Mouse (Mus musculus) regulatory T cell (primary cell): ENCODE data around the gene Gm8879.

Experiments
- in situ Hi-C: fragments of 300-600 bp; cut with MboI, MseI; formaldehyde crosslinking; loops from one replicate; pipeline ENCODE4 v1.15.1; 2025; ENCODE audit warnings: high pct_unique_total_duplicates

Gene Gm8879

DNA sequence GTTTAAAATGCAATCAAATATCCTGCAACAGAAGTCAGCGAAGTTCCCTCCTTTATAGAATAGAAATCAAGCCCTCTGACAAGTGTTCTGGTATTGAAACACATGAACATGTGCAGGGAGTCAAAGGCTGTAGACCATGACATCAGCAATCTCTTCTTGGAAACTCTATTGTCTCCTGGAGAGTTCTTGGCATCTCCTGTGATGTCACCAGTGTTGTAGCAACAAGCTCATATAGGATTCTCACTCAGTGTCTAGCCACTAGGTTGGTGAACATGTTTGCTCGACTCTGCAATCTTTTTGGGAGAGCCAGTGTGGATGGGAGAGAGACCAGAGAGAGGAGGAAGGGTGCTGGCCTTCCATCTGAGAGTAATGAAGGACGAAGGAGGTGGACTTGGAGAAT is at the start of gene Gm8879:
Gm8879 (plus strand) TSS at position 301 of the 400 bp plus-strand sequence.
- in situ Hi-C loops = loop anchor here (10.0 kb wide), 1 partner anchor 263 kb away; no protein-coding TSS in a partner anchor

DNA sequence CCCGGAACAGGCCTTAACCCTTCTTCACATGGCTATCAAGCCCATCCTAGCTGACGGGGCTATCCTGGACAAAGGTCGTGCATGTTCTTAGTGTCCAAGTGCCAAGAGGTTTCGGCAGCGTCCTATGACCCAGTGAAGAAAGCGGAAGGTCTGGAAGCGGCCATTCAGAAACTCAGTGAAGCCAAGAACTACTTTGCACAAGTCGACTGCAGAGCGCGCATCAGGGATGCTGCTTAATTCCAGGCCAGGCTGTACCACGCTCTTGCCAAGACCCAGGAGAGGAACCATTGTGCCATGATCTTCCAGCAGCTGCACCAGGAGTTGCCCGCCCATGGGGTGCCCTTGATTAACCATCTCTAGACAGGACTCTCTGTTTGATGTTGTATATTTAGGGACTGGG is 10.6 kb downstream of the Gm8879 start:
- in situ Hi-C loops = loop anchor here (10.0 kb wide), 1 partner anchor 117 kb away; the partner anchor contains the start of gene Gm8890
